Comparison of ENCODE assay signal across 14 mouse cellular contexts in the genomic region with DNA sequence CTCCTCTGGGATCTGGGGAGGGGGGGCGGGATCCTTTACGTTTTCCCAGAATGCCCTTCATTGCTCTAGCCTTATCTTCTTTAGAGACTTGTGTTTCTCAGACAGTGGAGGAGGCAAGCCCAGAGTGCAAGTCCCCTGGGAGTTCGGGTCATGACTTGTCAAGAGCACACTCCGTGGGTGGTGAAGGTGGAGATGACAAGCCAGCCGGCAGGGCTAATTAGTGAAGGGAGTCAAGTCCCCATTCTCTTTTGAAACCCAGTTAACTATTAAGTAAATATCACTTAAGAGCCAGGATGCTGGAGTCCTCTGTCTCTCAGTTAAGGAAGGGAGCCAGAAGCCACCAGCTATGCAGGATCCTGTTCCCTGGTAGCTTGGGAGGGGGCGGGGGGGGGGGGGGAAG.
A peak's percentile ranks its signal among the peaks of the same experiment; 100 is the strongest.
DNase-seq lines count a peak whose midpoint lies in the region; ATAC-seq and TF ChIP-seq lines count a peak whose summit lies in the region.
"Had no signal": no experiment of that assay in that cellular context is flagged by ENCODE, and none has a peak within 500 bp of the region (broad histone marks: within the 10 kb centered on the region; RNA-seq: fewer than 3 reads in every experiment).

No protein-coding gene starts in this region.

- H3K36me3 ChIP-seq in forebrain, embryonic 11.5 days (ENCODE audit: control insufficient read depth, insufficient read depth, low read length): no peaks in the 10 kb centered on the region
- no peaks in the 10 kb centered on the region for H3K36me3 ChIP-seq in forebrain, embryonic 16.5 days (ENCODE audit: control insufficient read depth, insufficient read depth)
- H3K36me3 ChIP-seq in kidney, embryonic 16.5 days (ENCODE audit: insufficient read depth, low read length): no peaks in the 10 kb centered on the region
- H3K36me3 ChIP-seq in kidney, adult 2 months (ENCODE audit: control insufficient read depth, insufficient read depth, low read length): no peaks in the 10 kb centered on the region
- H3K36me3 ChIP-seq: hindbrain, embryonic 13.5 days had no signal

- intact Hi-C loops in left cerebral cortex, adult 2 months (cut with DNase I): no loop called here

- no peak overlapping the region for H3K27ac ChIP-seq in forebrain, embryonic 11.5 days (ENCODE audit: low read depth, low read length)
- H3K27ac ChIP-seq in forebrain, embryonic 16.5 days (ENCODE audit: low read length): no peak overlapping the region
- H3K27ac ChIP-seq in kidney, embryonic 16.5 days (ENCODE audit: low read length): no peak overlapping the region
- H3K27ac ChIP-seq in kidney, adult 2 months (ENCODE audit: insufficient read depth, low read depth, low read length): no peak overlapping the region
- H3K27ac ChIP-seq in left cerebral cortex, adult 2 months: no peak overlapping the region
- H3K27ac ChIP-seq: hindbrain, embryonic 13.5 days; liver, embryonic 15.5 days had no signal

- H3K4me2 ChIP-seq in forebrain, embryonic 11.5 days (ENCODE audit: low read depth, low read length, severe bottlenecking): no peak overlapping the region
- H3K4me2 ChIP-seq in forebrain, embryonic 16.5 days (ENCODE audit: low read length): no peak overlapping the region
- H3K4me2 ChIP-seq in kidney, embryonic 16.5 days (replicated peaks; ENCODE audit: low read depth, low read length): no peak overlapping the region
- H3K4me2 ChIP-seq: hindbrain, embryonic 13.5 days had no signal

- DNase-seq in forebrain, embryonic 11.5 days (ENCODE audit: low spot score): no peak
- no peak for DNase-seq in kidney, adult 2 months
- DNase-seq in retina, postnatal 1 day: peak; percentile 34
- DNase-seq in retina, embryonic 14.5 days (ENCODE audit: low spot score): no peak
- no peak for DNase-seq in left cerebral cortex, adult 2 months (ENCODE audit: extremely low spot score in 1 of 2, low spot score in 2 of 2)
- no peak for DNase-seq in right cerebral cortex, adult 18-20 months
- DNase-seq: adrenal gland, adult 8-10 months; cerebellum, adult 9-10 months; gastrocnemius, postnatal 14 days had no signal

- H3K9me3 ChIP-seq in forebrain, embryonic 11.5 days (ENCODE audit: control insufficient read depth, low read length): no peaks in the 10 kb centered on the region
- no peaks in the 10 kb centered on the region for H3K9me3 ChIP-seq in forebrain, embryonic 16.5 days (ENCODE audit: control insufficient read depth, low read length)
- no peaks in the 10 kb centered on the region for H3K9me3 ChIP-seq in kidney, embryonic 16.5 days (ENCODE audit: low read length)
- H3K9me3 ChIP-seq: hindbrain, embryonic 13.5 days; liver, embryonic 15.5 days had no signal

- TF ChIP-seq CTCF in kidney, adult 2 months (conservative IDR thresholded peaks at IDR 0.05; ENCODE audit: insufficient read depth, insufficient read length, low read depth, low read length): no peak
- TF ChIP-seq CTCF in left cerebral cortex, adult 2 months (IDR thresholded peaks at IDR 0.05): no peak

- no peak overlapping the region for H3K4me3 ChIP-seq in forebrain, embryonic 11.5 days (ENCODE audit: low read depth, low read length)
- no peak overlapping the region for H3K4me3 ChIP-seq in forebrain, embryonic 16.5 days (replicated peaks; ENCODE audit: low read length)
- no peak overlapping the region for H3K4me3 ChIP-seq in kidney, embryonic 16.5 days (ENCODE audit: low read length)
- H3K4me3 ChIP-seq in kidney, adult 2 months (ENCODE audit: insufficient read depth, low read depth, low read length): no peak overlapping the region
- H3K4me3 ChIP-seq in left cerebral cortex, adult 2 months: no peak overlapping the region
- H3K4me3 ChIP-seq: hindbrain, embryonic 13.5 days; liver, embryonic 15.5 days had no signal

- TF ChIP-seq POLR2A in kidney, adult 2 months (IDR thresholded peaks at IDR 0.05; ENCODE audit: low read depth, low read length): no peak

- 26% methylated on average over 5 of the region's 6 CpGs for WGBS in forebrain, embryonic 11.5 days
- 24% methylated on average over 6 of the region's 6 CpGs for WGBS in forebrain, embryonic 16.5 days
- 23% methylated on average over 6 of the region's 6 CpGs for WGBS in kidney, embryonic 16.5 days
- 19% methylated on average over 6 of the region's 6 CpGs for WGBS in kidney, adult 2 months

- ATAC-seq in forebrain, embryonic 11.5 days (replicated peaks; ENCODE audit: low FRiP score): 0 out of 2 replicates have a peak, but pooled peaks have one; percentile 12
- no peak for ATAC-seq in forebrain, embryonic 16.5 days
- ATAC-seq in kidney, embryonic 16.5 days (ENCODE audit: low FRiP score, low TSS enrichment): peak; percentile 44; the same call in 1 of the 2 replicates
- ATAC-seq: forebrain, embryonic 14.5 days had no signal

- H3K9ac ChIP-seq in forebrain, embryonic 11.5 days (ENCODE audit: low read length): no peak overlapping the region
- H3K9ac ChIP-seq in forebrain, embryonic 16.5 days (replicated peaks; ENCODE audit: low read depth, low read length): no peak overlapping the region
- no peak overlapping the region for H3K9ac ChIP-seq in kidney, embryonic 16.5 days (replicated peaks; ENCODE audit: low read length)
- H3K9ac ChIP-seq: hindbrain, embryonic 13.5 days; liver, embryonic 15.5 days had no signal

- no peaks in the 10 kb centered on the region; the same call in 1 of the 2 replicates for H3K27me3 ChIP-seq in forebrain, embryonic 11.5 days (ENCODE audit: control insufficient read depth, insufficient read depth, low read length)
- H3K27me3 ChIP-seq in forebrain, embryonic 16.5 days (replicated peaks; ENCODE audit: control insufficient read depth, insufficient read depth, low read length): no peaks in the 10 kb centered on the region
- peaks cover under 1% of the 10 kb centered on the region for H3K27me3 ChIP-seq in kidney, embryonic 16.5 days (ENCODE audit: insufficient read depth, low read length)
- H3K27me3 ChIP-seq in kidney, adult 2 months (replicated peaks; ENCODE audit: control insufficient read depth, insufficient read depth, low read length): no peaks in the 10 kb centered on the region
- H3K27me3 ChIP-seq: liver, embryonic 15.5 days had no signal

- peaks cover 16% of the 10 kb centered on the region; the same call in 1 of the 2 replicates for H3K4me1 ChIP-seq in forebrain, embryonic 11.5 days (replicated peaks; ENCODE audit: control insufficient read depth, insufficient read depth, low read length)
- H3K4me1 ChIP-seq in forebrain, embryonic 16.5 days (replicated peaks; ENCODE audit: control insufficient read depth, insufficient read depth, low read length): peaks cover 6% of the 10 kb centered on the region; the same call in 1 of the 2 replicates
- peaks cover 12% of the 10 kb centered on the region for H3K4me1 ChIP-seq in kidney, embryonic 16.5 days (ENCODE audit: insufficient read depth, low read length)
- H3K4me1 ChIP-seq in kidney, adult 2 months (ENCODE audit: control insufficient read depth, insufficient read depth, low read length): no peaks in the 10 kb centered on the region
- H3K4me1 ChIP-seq: liver, embryonic 15.5 days had no signal
